Mouse (Mus musculus): Measurements from ENCODE around the gene Mindy1.
A peak's percentile ranks its signal among the peaks of the same experiment; 100 is the strongest.

DNA sequence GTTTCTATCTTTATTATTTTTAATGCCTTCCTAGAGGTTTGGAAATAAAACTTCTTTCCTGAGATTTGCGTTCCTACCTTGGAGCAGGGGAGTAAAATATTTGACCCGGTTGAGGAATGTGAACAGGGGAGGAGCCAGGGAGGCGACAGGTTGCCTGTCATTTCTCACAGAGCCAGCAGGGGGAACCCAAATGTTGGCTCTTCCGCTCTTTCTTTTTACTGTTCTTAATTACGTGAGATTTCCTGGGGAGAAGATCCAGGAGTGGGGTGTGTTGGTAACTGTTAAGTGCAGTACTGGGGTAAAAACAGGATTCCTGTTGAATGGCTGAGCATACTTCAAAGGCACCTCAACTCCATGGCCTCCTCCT, 14.9 kb downstream of the Mindy1 start:
- peak; percentile 79 for TF ChIP-seq CTCF (IDR thresholded peaks at IDR 0.05; ENCODE audit: low read depth)
- no peak for TF ChIP-seq EP300 (IDR thresholded peaks at IDR 0.05; ENCODE audit: low read depth)

Measured in liver, postnatal 0 days (tissue).